Mouse (Mus musculus): ENCODE data around the gene 1110051M20Rik. TPM values are rescaled to one million over a fixed set of nuclear protein-coding genes. Genes with fewer than 3 reads are reported as not detected.

The 1110051M20Rik gene
- polyA plus RNA-seq, 1 experiment: 45.5 TPM

GRCm38 (mm10) chr2:91474358-91474757 lies 29.9 kb upstream of the 1110051M20Rik start:
- no peak overlapping the region for H3K4me3 ChIP-seq
- no peaks in the 10 kb centered on the region for H3K79me2 ChIP-seq (ENCODE audit: control insufficient read depth, insufficient read depth)
- H3K4me2 ChIP-seq (ENCODE audit: low read depth): no peak overlapping the region
- TF ChIP-seq REST (IDR thresholded peaks at IDR 0.05; ENCODE audit: insufficient read depth, insufficient read length) (no peak), POLR2AphosphoS2 (IDR thresholded peaks at IDR 0.05; ENCODE audit: insufficient read length, low read depth) (no peak), POLR2A (IDR thresholded peaks at IDR 0.05; ENCODE audit: insufficient read length, low read depth) (no peak), SRF (IDR thresholded peaks at IDR 0.05; ENCODE audit: control insufficient read depth, insufficient read length, low read depth) (no peak), MYOG (IDR thresholded peaks at IDR 0.05; ENCODE audit: control insufficient read depth in 1 of 3, insufficient read depth in 1 of 3, insufficient read length in 2 of 3, low read depth in 2 of 3) (no peak), MAX (IDR thresholded peaks at IDR 0.05; ENCODE audit: low read depth) (no peak), TCF3 (IDR thresholded peaks at IDR 0.05; ENCODE audit: insufficient read length, low read depth) (no peak), USF1 (IDR thresholded peaks at IDR 0.05; ENCODE audit: low read depth) (no peak), CEBPB (IDR thresholded peaks at IDR 0.05; ENCODE audit: insufficient read depth, poor library complexity, severe bottlenecking) (no peak), TCF12 (IDR thresholded peaks at IDR 0.05; ENCODE audit: insufficient read depth, poor library complexity, severe bottlenecking) (no peak), E2F4 (IDR thresholded peaks at IDR 0.05; ENCODE audit: insufficient read depth) (no peak), MYOD1 (IDR thresholded peaks at IDR 0.05; ENCODE audit: control insufficient read depth in 1 of 3, insufficient read length in 2 of 3, low read depth in 2 of 3) (no peak)
- H3K27me3 ChIP-seq (ENCODE audit: control insufficient read depth, insufficient read depth, insufficient read length): no peaks in the 10 kb centered on the region
- no peak overlapping the region for H3ac ChIP-seq (ENCODE audit: control insufficient read depth, insufficient read length)
- H3K36me3 ChIP-seq (ENCODE audit: control insufficient read depth, insufficient read depth): peaks cover 29% of the 10 kb centered on the region

- H3K36me3 ChIP-seq (ENCODE audit: control insufficient read depth, insufficient read depth): peaks cover 13% of the 10 kb centered on the region
These were observed 25.6 kb upstream of the 1110051M20Rik start for GRCm38 (mm10) chr2:91470055-91470647.

GRCm38 (mm10) chr2:91467613-91468012 lies 23.1 kb upstream of the 1110051M20Rik start:
- Histone ChIP-seq H3ac (ENCODE audit: control insufficient read depth, insufficient read length) (no peak overlapping the region), H3K79me2 (ENCODE audit: control insufficient read depth, insufficient read depth) (peaks cover 27% of the 10 kb centered on the region), H3K27me3 (ENCODE audit: control insufficient read depth, insufficient read depth, insufficient read length) (no peaks in the 10 kb centered on the region), H3K4me3 (no peak overlapping the region), H3K36me3 (ENCODE audit: control insufficient read depth, insufficient read depth) (peaks cover 4% of the 10 kb centered on the region), H3K4me2 (ENCODE audit: low read depth) (no peak overlapping the region)
- no peak for TF ChIP-seq POLR2A (IDR thresholded peaks at IDR 0.05; ENCODE audit: insufficient read length, low read depth)
- TF ChIP-seq MYOG (IDR thresholded peaks at IDR 0.05; ENCODE audit: control insufficient read depth in 1 of 3, insufficient read depth in 1 of 3, insufficient read length in 2 of 3, low read depth in 2 of 3): no peak
- no peak for TF ChIP-seq TCF12 (IDR thresholded peaks at IDR 0.05; ENCODE audit: insufficient read depth, poor library complexity, severe bottlenecking)
- TF ChIP-seq SRF (IDR thresholded peaks at IDR 0.05; ENCODE audit: control insufficient read depth, insufficient read length, low read depth): no peak
- TF ChIP-seq USF1 (IDR thresholded peaks at IDR 0.05; ENCODE audit: low read depth): no peak
- TF ChIP-seq E2F4 (IDR thresholded peaks at IDR 0.05; ENCODE audit: insufficient read depth): no peak

More at GRCm38 (mm10) chr2:91470055-91470647, 25.6 kb upstream of the 1110051M20Rik start:
- Histone ChIP-seq H3ac (ENCODE audit: control insufficient read depth, insufficient read length) (no peak overlapping the region), H3K4me3 (no peak overlapping the region), H3K4me2 (ENCODE audit: low read depth) (no peak overlapping the region), H3K79me2 (ENCODE audit: control insufficient read depth, insufficient read depth) (peaks cover 13% of the 10 kb centered on the region), H3K27me3 (ENCODE audit: control insufficient read depth, insufficient read depth, insufficient read length) (no peaks in the 10 kb centered on the region)
- no peak for TF ChIP-seq E2F4 (IDR thresholded peaks at IDR 0.05; ENCODE audit: insufficient read depth)
- no peak for TF ChIP-seq SRF (IDR thresholded peaks at IDR 0.05; ENCODE audit: control insufficient read depth, insufficient read length, low read depth)
- TF ChIP-seq MYOG (IDR thresholded peaks at IDR 0.05; ENCODE audit: control insufficient read depth in 1 of 3, insufficient read depth in 1 of 3, insufficient read length in 2 of 3, low read depth in 2 of 3): no peak
- TF ChIP-seq TCF3 (IDR thresholded peaks at IDR 0.05; ENCODE audit: insufficient read length, low read depth): no peak
- TF ChIP-seq REST (IDR thresholded peaks at IDR 0.05; ENCODE audit: insufficient read depth, insufficient read length): no peak
- no peak for TF ChIP-seq MYOD1 (IDR thresholded peaks at IDR 0.05; ENCODE audit: control insufficient read depth in 1 of 3, insufficient read length in 2 of 3, low read depth in 2 of 3)
- no peak for TF ChIP-seq POLR2AphosphoS2 (IDR thresholded peaks at IDR 0.05; ENCODE audit: insufficient read length, low read depth)
- no peak for TF ChIP-seq MAX (IDR thresholded peaks at IDR 0.05; ENCODE audit: low read depth)
- TF ChIP-seq USF1 (IDR thresholded peaks at IDR 0.05; ENCODE audit: low read depth): no peak
- no peak for TF ChIP-seq POLR2A (IDR thresholded peaks at IDR 0.05; ENCODE audit: insufficient read length, low read depth)
- no peak for TF ChIP-seq CEBPB (IDR thresholded peaks at IDR 0.05; ENCODE audit: insufficient read depth, poor library complexity, severe bottlenecking)
- TF ChIP-seq TCF12 (IDR thresholded peaks at IDR 0.05; ENCODE audit: insufficient read depth, poor library complexity, severe bottlenecking): no peak

DNA sequence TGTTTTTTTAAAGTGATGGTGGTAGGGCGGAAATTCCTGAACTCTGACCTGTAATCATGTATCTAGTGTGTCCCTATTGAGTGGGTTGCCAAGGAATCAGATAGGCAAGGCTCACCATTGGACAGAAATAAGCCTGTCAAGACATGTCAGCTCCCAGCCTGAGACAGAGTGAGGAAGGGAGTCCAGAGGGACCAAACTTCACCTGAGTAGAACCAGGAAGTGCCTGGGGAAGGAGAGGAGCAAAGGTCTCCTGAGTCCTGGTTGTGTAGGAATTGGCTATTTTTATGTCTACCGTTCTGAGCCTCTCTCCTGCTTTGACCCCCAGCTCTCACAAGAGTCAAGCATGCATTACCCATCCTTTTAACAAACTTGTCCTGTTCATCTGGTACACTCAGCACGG lies 21.4 kb upstream of the 1110051M20Rik start:
- H3K4me3 ChIP-seq: no peak overlapping the region
- TF ChIP-seq REST (IDR thresholded peaks at IDR 0.05; ENCODE audit: insufficient read depth, insufficient read length) (no peak), E2F4 (IDR thresholded peaks at IDR 0.05; ENCODE audit: insufficient read depth) (no peak), MYOD1 (IDR thresholded peaks at IDR 0.05; ENCODE audit: control insufficient read depth in 1 of 3, insufficient read length in 2 of 3, low read depth in 2 of 3) (no peak), CEBPB (IDR thresholded peaks at IDR 0.05; ENCODE audit: insufficient read depth, poor library complexity, severe bottlenecking) (no peak), TCF3 (IDR thresholded peaks at IDR 0.05; ENCODE audit: insufficient read length, low read depth) (no peak), USF1 (IDR thresholded peaks at IDR 0.05; ENCODE audit: low read depth) (no peak), POLR2AphosphoS2 (IDR thresholded peaks at IDR 0.05; ENCODE audit: insufficient read length, low read depth) (no peak)
- H3K36me3 ChIP-seq (ENCODE audit: control insufficient read depth, insufficient read depth): no peaks in the 10 kb centered on the region
- H3K4me2 ChIP-seq (ENCODE audit: low read depth): no peak overlapping the region
- peaks cover 37% of the 10 kb centered on the region for H3K79me2 ChIP-seq (ENCODE audit: control insufficient read depth, insufficient read depth)
- no peak overlapping the region for H3ac ChIP-seq (ENCODE audit: control insufficient read depth, insufficient read length)
- H3K27me3 ChIP-seq (ENCODE audit: control insufficient read depth, insufficient read depth, insufficient read length): no peaks in the 10 kb centered on the region

DNA sequence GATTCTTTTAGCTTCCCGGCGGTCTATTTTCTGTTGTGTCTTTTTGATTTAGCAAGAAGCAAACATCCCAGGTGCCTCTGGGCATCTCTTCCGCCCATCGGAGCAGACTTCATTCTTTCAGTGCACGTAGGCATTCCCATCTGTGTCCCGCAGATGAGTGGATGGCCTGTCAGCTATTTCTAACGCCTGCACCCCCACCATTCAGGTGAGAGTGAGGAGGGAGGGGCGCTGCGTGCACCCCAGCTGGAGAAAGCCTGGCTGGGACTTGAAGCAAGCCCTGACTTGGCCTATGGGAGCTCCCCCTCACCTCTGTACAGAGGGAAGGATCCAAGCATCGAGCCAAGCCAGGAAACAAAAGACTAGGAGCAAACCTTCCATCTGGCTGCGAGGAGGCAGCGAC lies 18.2 kb upstream of the 1110051M20Rik start:
- no peak overlapping the region for H3K4me3 ChIP-seq
- H3K4me2 ChIP-seq (ENCODE audit: low read depth): no peak overlapping the region
- no peaks in the 10 kb centered on the region for H3K36me3 ChIP-seq (ENCODE audit: control insufficient read depth, insufficient read depth)
- no peaks in the 10 kb centered on the region for H3K27me3 ChIP-seq (ENCODE audit: control insufficient read depth, insufficient read depth, insufficient read length)
- no peak for TF ChIP-seq MYOD1 (IDR thresholded peaks at IDR 0.05; ENCODE audit: control insufficient read depth in 1 of 3, insufficient read length in 2 of 3, low read depth in 2 of 3)
- no peak for TF ChIP-seq MYOG (IDR thresholded peaks at IDR 0.05; ENCODE audit: control insufficient read depth in 1 of 3, insufficient read depth in 1 of 3, insufficient read length in 2 of 3, low read depth in 2 of 3)
- H3ac ChIP-seq (ENCODE audit: control insufficient read depth, insufficient read length): no peak overlapping the region
- H3K79me2 ChIP-seq (ENCODE audit: control insufficient read depth, insufficient read depth): peaks cover 47% of the 10 kb centered on the region
